Mouse (Mus musculus) forebrain, embryonic 13.5 days (tissue): ENCODE results near the gene Man1c1. TPM values are rescaled to one million over a fixed set of nuclear protein-coding genes. Genes with fewer than 3 reads are reported as not detected.

Source experiments
- ATAC-seq: fragments of 200-750 bp; cut with Nextera tagmentation; 2 replicates; pipeline ENCODE4 v1.8.0; 2017
- H3K27ac ChIP-seq: fragments of 300-500 bp; sonication (generic); 2 replicates; pipeline ENCODE4 v1.5.1; 2015; ENCODE audit warnings: inconsistent platforms, mild to moderate bottlenecking, moderate library complexity
- H3K27me3 ChIP-seq: fragments of 300-500 bp; sonication (generic); 2 replicates; pipeline ENCODE4 v1.6.1; 2015; ENCODE audit warnings: mild to moderate bottlenecking, inconsistent platforms
- H3K36me3 ChIP-seq: fragments of 300-500 bp; sonication (generic); 2 replicates; pipeline ENCODE4 v1.6.1; 2015; ENCODE audit warnings: mild to moderate bottlenecking, inconsistent platforms; ENCODE audit not compliant: poor library complexity, severe bottlenecking
- H3K4me1 ChIP-seq: fragments of 300-500 bp; sonication (generic); 2 replicates; pipeline ENCODE4 v1.6.1; 2015; ENCODE audit warnings: inconsistent platforms
- H3K4me2 ChIP-seq: fragments of 300-500 bp; sonication (generic); 2 replicates; pipeline ENCODE4 v1.6.1; 2015; ENCODE audit warnings: inconsistent platforms, mild to moderate bottlenecking, moderate library complexity
- H3K4me3 ChIP-seq: fragments of 300-500 bp; sonication (generic); 2 replicates; pipeline ENCODE4 v1.5.1; 2015; ENCODE audit warnings: mild to moderate bottlenecking, inconsistent platforms
- H3K9ac ChIP-seq: fragments of 300-500 bp; sonication (generic); 2 replicates; pipeline ENCODE4 v1.6.1; 2015; ENCODE audit warnings: mild to moderate bottlenecking, inconsistent platforms
- H3K9me3 ChIP-seq: fragments of 300-500 bp; sonication (generic); replicated peaks from 2 replicates; pipeline ENCODE4 v1.6.1; 2016; ENCODE audit warnings: inconsistent platforms
- WGBS: fragments of 180-500 bp; shearing (Covaris S2); methylation state at CpG from one replicate; pipeline ENCODE4 v1.1.7; 2015; 5-methylcytosine and 5-hydroxymethylcytosine counted together
- polyA plus RNA-seq: library from polyadenylated mRNA; unstranded; fragments of >200 nt; fragmentation: Nextera tagmentation; extraction: Ambion mirVana; gene quantifications from 2 replicates; pipeline ENCODE4 v1.2.1, GENCODE M21; 2015

The Man1c1 gene
- polyA plus RNA-seq, 1 experiment from 2014 or later = 1.6 TPM

DNA sequence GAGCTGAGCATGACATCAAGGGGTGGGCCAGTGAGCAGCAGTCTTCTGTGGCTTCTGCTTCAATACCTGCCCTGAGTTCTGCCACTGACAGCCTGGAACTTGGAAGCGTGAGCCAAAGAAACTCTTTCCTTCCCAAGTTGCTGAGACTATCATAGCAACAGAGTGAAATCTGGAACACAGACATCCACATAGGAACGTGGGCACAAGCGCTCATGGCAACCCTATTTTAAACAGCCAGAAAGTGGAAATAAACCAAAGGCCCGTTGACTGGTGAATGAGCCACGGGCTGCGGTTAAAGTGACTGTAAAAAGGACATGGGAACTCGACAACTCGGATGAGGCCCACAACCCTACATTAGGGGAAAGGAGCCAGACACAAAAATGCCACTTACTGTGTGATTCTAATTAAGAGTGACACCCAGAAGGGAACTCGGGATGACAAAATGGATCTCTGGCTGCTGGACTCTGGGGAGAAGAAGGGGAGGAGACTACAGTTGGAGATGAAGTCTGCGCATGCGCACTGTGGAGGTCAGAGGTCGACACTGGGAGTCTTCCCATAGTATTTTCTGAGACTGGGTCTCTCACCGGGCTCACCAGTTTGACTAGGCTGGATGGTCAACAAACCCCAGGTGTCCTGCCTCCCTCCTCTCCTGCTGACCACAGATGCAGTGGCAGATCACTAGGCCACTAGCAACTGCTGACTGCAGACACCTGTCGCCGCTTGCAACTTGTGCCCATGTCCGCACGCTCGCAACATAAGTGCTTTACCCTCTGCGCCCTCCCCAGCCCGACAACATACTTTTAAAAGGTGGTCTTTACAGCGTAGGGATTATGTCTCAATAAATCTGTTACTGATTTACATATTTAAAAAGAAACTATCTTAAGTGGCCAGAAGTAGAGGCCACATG is 58.8 kb downstream of the Man1c1 start:
- no peaks in the 10 kb centered on the region for H3K9me3 ChIP-seq
- H3K9ac ChIP-seq = no peak overlapping the region
- no peaks in the 10 kb centered on the region for H3K27me3 ChIP-seq
- no peak overlapping the region for H3K4me2 ChIP-seq
- H3K4me1 ChIP-seq = peaks cover 17% of the 10 kb centered on the region
- no peak overlapping the region for H3K4me3 ChIP-seq
- no peaks in the 10 kb centered on the region for H3K36me3 ChIP-seq
- H3K27ac ChIP-seq = no peak overlapping the region
- WGBS = 88% methylated on average over 21 of the region's 21 CpGs
- no peak for ATAC-seq

- H3K9me3 ChIP-seq = no peaks in the 10 kb centered on the region
- WGBS = 96% methylated on average over 6 of the region's 6 CpGs
- H3K4me1 ChIP-seq = peaks cover 17% of the 10 kb centered on the region
- H3K9ac ChIP-seq = no peak overlapping the region
- H3K27ac ChIP-seq = no peak overlapping the region
- no peaks in the 10 kb centered on the region for H3K27me3 ChIP-seq
- ATAC-seq = no peak
- H3K4me2 ChIP-seq = no peak overlapping the region
- no peak overlapping the region for H3K4me3 ChIP-seq
- no peaks in the 10 kb centered on the region for H3K36me3 ChIP-seq
Observed at GRCm38 (mm10) chr4:134644410-134644809, 59.7 kb downstream of the Man1c1 start.

GRCm38 (mm10) chr4:134641711-134642516 is 62.2 kb downstream of the Man1c1 start:
- Histone ChIP-seq H3K27me3 (no peaks in the 10 kb centered on the region), H3K9me3 (no peaks in the 10 kb centered on the region), H3K27ac (no peak overlapping the region), H3K4me2 (no peak overlapping the region), H3K9ac (0 out of 2 replicates have a peak overlapping the region, but pooled peaks have one; percentile 17), H3K36me3 (no peaks in the 10 kb centered on the region), H3K4me1 (peaks cover 17% of the 10 kb centered on the region), H3K4me3 (no peak overlapping the region)
- ATAC-seq = peak; percentile 68
- 78% methylated on average over 30 of the region's 30 CpGs for WGBS

GRCm38 (mm10) chr4:134639325-134639724 is 64.8 kb downstream of the Man1c1 start:
- no peak overlapping the region for H3K4me2 ChIP-seq
- H3K4me1 ChIP-seq = peaks cover 25% of the 10 kb centered on the region

GRCm38 (mm10) chr4:134638111-134638550 is 66.0 kb downstream of the Man1c1 start:
- Histone ChIP-seq H3K4me3 (no peak overlapping the region), H3K36me3 (no peaks in the 10 kb centered on the region), H3K9me3 (no peaks in the 10 kb centered on the region), H3K4me2 (no peak overlapping the region), H3K4me1 (peaks cover 37% of the 10 kb centered on the region), H3K9ac (no peak overlapping the region), H3K27ac (no peak overlapping the region), H3K27me3 (no peaks in the 10 kb centered on the region)
- no peak for ATAC-seq
- 77% methylated on average over 5 of the region's 5 CpGs for WGBS

More at GRCm38 (mm10) chr4:134639325-134639724, 64.8 kb downstream of the Man1c1 start:
- Histone ChIP-seq H3K9ac (no peak overlapping the region), H3K27me3 (no peaks in the 10 kb centered on the region), H3K4me3 (no peak overlapping the region), H3K9me3 (no peaks in the 10 kb centered on the region), H3K36me3 (no peaks in the 10 kb centered on the region), H3K27ac (no peak overlapping the region)
- WGBS = 90% methylated on average over 7 of the region's 7 CpGs
- no peak for ATAC-seq

GRCm38 (mm10) chr4:134636406-134636805 is 67.7 kb downstream of the Man1c1 start:
- no peak overlapping the region for H3K4me3 ChIP-seq
- no peak for ATAC-seq
- H3K4me1 ChIP-seq = peaks cover 42% of the 10 kb centered on the region
- H3K27me3 ChIP-seq = no peaks in the 10 kb centered on the region
- no peak overlapping the region for H3K9ac ChIP-seq
- no peaks in the 10 kb centered on the region for H3K9me3 ChIP-seq
- no peaks in the 10 kb centered on the region for H3K36me3 ChIP-seq
- WGBS = 77% methylated on average over 8 of the region's 8 CpGs
- H3K27ac ChIP-seq = peak overlapping the region; percentile 1; the same call in 1 of the 2 replicates
- H3K4me2 ChIP-seq = no peak overlapping the region

- H3K9ac ChIP-seq = no peak overlapping the region
- WGBS = 37% methylated on average over 13 of the region's 13 CpGs
- H3K4me3 ChIP-seq = no peak overlapping the region
- no peaks in the 10 kb centered on the region for H3K9me3 ChIP-seq
- H3K27me3 ChIP-seq = no peaks in the 10 kb centered on the region
- peaks cover 45% of the 10 kb centered on the region for H3K4me1 ChIP-seq
- H3K27ac ChIP-seq = peak overlapping the region; percentile 68
- H3K36me3 ChIP-seq = no peaks in the 10 kb centered on the region
- no peak for ATAC-seq
- H3K4me2 ChIP-seq = no peak overlapping the region
Observed at GRCm38 (mm10) chr4:134634001-134634400, 70.1 kb downstream of the Man1c1 start.

GRCm38 (mm10) chr4:134632131-134632711 is 71.9 kb downstream of the Man1c1 start:
- no peaks in the 10 kb centered on the region for H3K9me3 ChIP-seq
- H3K4me3 ChIP-seq = no peak overlapping the region
- WGBS = 20% methylated on average over 13 of the region's 13 CpGs
- no peaks in the 10 kb centered on the region for H3K36me3 ChIP-seq
- H3K27ac ChIP-seq = peak overlapping the region; percentile 85
- H3K4me2 ChIP-seq = peak overlapping the region; percentile 33; the same call in 1 of the 2 replicates
- no peaks in the 10 kb centered on the region for H3K27me3 ChIP-seq
- peaks cover 58% of the 10 kb centered on the region for H3K4me1 ChIP-seq
- peak overlapping the region; percentile 23; the same call in 1 of the 2 replicates for H3K9ac ChIP-seq
- peak; percentile 70 for ATAC-seq

- 0 out of 2 replicates have a peak overlapping the region, but pooled peaks have one; percentile 23 for H3K9ac ChIP-seq
- peaks cover 58% of the 10 kb centered on the region for H3K4me1 ChIP-seq
- H3K27me3 ChIP-seq = no peaks in the 10 kb centered on the region
- H3K9me3 ChIP-seq = no peaks in the 10 kb centered on the region
- ATAC-seq = peak; percentile 71
- no peaks in the 10 kb centered on the region for H3K36me3 ChIP-seq
- WGBS = 14% methylated on average over 14 of the region's 14 CpGs
- peak overlapping the region; percentile 33 for H3K4me2 ChIP-seq
- H3K27ac ChIP-seq = peak overlapping the region; percentile 85
- H3K4me3 ChIP-seq = no peak overlapping the region
Observed at GRCm38 (mm10) chr4:134631471-134632130, 72.5 kb downstream of the Man1c1 start.

- Histone ChIP-seq H3K9me3 (no peaks in the 10 kb centered on the region), H3K27ac (no peak overlapping the region), H3K4me1 (peaks cover 56% of the 10 kb centered on the region), H3K4me3 (no peak overlapping the region), H3K27me3 (no peaks in the 10 kb centered on the region), H3K4me2 (no peak overlapping the region), H3K36me3 (no peaks in the 10 kb centered on the region), H3K9ac (no peak overlapping the region)
- 82% methylated on average over 10 of the region's 10 CpGs for WGBS
- no peak for ATAC-seq
Observed at GRCm38 (mm10) chr4:134628575-134629384, 75.3 kb downstream of the Man1c1 start.

GRCm38 (mm10) chr4:134628058-134628457 is 76.0 kb downstream of the Man1c1 start:
- Histone ChIP-seq H3K9ac (no peak overlapping the region), H3K27me3 (no peaks in the 10 kb centered on the region), H3K27ac (no peak overlapping the region), H3K4me3 (no peak overlapping the region), H3K4me2 (no peak overlapping the region), H3K9me3 (no peaks in the 10 kb centered on the region), H3K36me3 (no peaks in the 10 kb centered on the region), H3K4me1 (peaks cover 49% of the 10 kb centered on the region)
- no peak for ATAC-seq
- 76% methylated on average over 7 of the region's 7 CpGs for WGBS
